Mouse (Mus musculus) liver, embryonic 12.5 days (tissue): ENCODE data around the gene Nol9. TPM values are rescaled to one million over a fixed set of nuclear protein-coding genes. Genes with fewer than 3 reads are reported as not detected.
"Not testable (repeated sequence)": the region's sequence is repeated elsewhere in the genome, so short reads cannot be mapped to it uniquely, and the experiment has no call there.

Experiments
- ATAC-seq: fragments of 200-750 bp; cut with Nextera tagmentation; 2 replicates; pipeline ENCODE4 v1.8.0; 2017; ENCODE audit warnings: moderate number of reproducible peaks, mild to moderate bottlenecking, moderate library complexity
- H3K27ac ChIP-seq: fragments of 300-500 bp; sonication (generic); 2 replicates; pipeline ENCODE4 v1.5.1; 2016; ENCODE audit warnings: mild to moderate bottlenecking
- H3K27me3 ChIP-seq: fragments of 300-500 bp; sonication (generic); replicated peaks from 2 replicates; pipeline ENCODE4 v1.6.1; 2016; ENCODE audit warnings: mild to moderate bottlenecking, moderate library complexity
- H3K36me3 ChIP-seq: fragments of 300-500 bp; sonication (generic); 2 replicates; pipeline ENCODE4 v1.6.1; 2016; ENCODE audit warnings: mild to moderate bottlenecking, moderate library complexity
- H3K4me1 ChIP-seq: fragments of 300-500 bp; sonication (generic); 2 replicates; pipeline ENCODE4 v1.6.1; 2016
- H3K4me2 ChIP-seq: fragments of 300-500 bp; sonication (generic); 2 replicates; pipeline ENCODE4 v1.6.1; 2016; ENCODE audit warnings: mild to moderate bottlenecking, moderate library complexity
- H3K4me3 ChIP-seq: fragments of 300-500 bp; sonication (generic); 2 replicates; pipeline ENCODE4 v1.5.1; 2016; ENCODE audit warnings: mild to moderate bottlenecking, moderate library complexity
- H3K9ac ChIP-seq: fragments of 300-500 bp; sonication (generic); 2 replicates; pipeline ENCODE4 v1.6.1; 2016; ENCODE audit warnings: mild to moderate bottlenecking, moderate library complexity
- H3K9me3 ChIP-seq: fragments of 300-500 bp; sonication (generic); replicated peaks from 2 replicates; pipeline ENCODE4 v1.6.1; 2016; ENCODE audit warnings: mild to moderate bottlenecking, moderate library complexity
- WGBS: fragments of 180-500 bp; shearing (Covaris S2); methylation state at CpG from one replicate; pipeline ENCODE4 v1.1.7; 2016; ENCODE audit not compliant: insufficient replicate concordance; 5-methylcytosine and 5-hydroxymethylcytosine counted together
- polyA plus RNA-seq: library from polyadenylated mRNA; unstranded; fragments of >200 nt; fragmentation: Nextera tagmentation; extraction: Ambion mirVana; gene quantifications from 2 replicates; pipeline ENCODE4 v1.2.1, GENCODE M21; 2016

Gene Nol9
- polyA plus RNA-seq, 1 experiment from 2014 or later = 44.0 TPM

GRCm38 (mm10) chr4:152032922-152033321, 6.2 kb upstream of the Nol9 start:
- peaks cover 34% of the 10 kb centered on the region for H3K27me3 ChIP-seq
- H3K4me2 ChIP-seq = no peak overlapping the region
- no peaks in the 10 kb centered on the region for H3K9me3 ChIP-seq
- no peak overlapping the region for H3K9ac ChIP-seq
- no peak overlapping the region for H3K27ac ChIP-seq
- H3K36me3 ChIP-seq = no peaks in the 10 kb centered on the region
- no peak for ATAC-seq
- no peak overlapping the region for H3K4me3 ChIP-seq
- WGBS = 82% methylated on average over 13 of the region's 13 CpGs
- peaks cover 10% of the 10 kb centered on the region for H3K4me1 ChIP-seq

DNA sequence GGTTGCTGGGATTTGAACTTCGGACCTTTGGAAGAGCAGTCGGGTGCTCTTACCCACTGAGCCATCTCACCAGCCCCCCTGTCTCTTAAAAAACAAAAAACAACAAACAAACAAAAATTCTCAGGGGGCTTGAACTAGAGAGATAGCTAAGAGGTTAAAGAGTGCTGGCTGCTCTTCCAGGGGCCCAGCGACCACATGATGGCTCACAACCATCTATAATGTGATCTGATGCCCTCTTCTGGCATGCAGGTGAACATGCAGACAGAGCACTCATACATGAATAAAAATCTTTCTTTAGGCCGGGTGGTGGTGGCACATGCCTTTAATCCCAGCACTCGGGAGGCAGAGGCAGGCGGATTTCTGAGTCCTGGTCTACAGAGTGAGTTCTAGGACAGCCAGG, 2.7 kb upstream of the Nol9 start:
- H3K27me3 ChIP-seq = peaks cover 24% of the 10 kb centered on the region
- H3K36me3 ChIP-seq, H3K4me2 ChIP-seq, H3K4me3 ChIP-seq, H3K9ac ChIP-seq, H3K27ac ChIP-seq, ATAC-seq, H3K9me3 ChIP-seq: not testable (repeated sequence)
- 80% methylated on average over 6 of the region's 6 CpGs for WGBS
- peaks cover 26% of the 10 kb centered on the region for H3K4me1 ChIP-seq

GRCm38 (mm10) chr4:152038225-152038984, 716 bp upstream of the Nol9 start, which contains the start of gene Tas1r1:
Gene Tas1r1, minus strand, starts transcription at chr4:152038568.
- WGBS = 44% methylated on average over 10 of the region's 10 CpGs
- peaks cover 34% of the 10 kb centered on the region for H3K4me1 ChIP-seq
- no peak for ATAC-seq
- peaks cover 6% of the 10 kb centered on the region for H3K27me3 ChIP-seq
- no peaks in the 10 kb centered on the region for H3K9me3 ChIP-seq
- H3K4me2 ChIP-seq = peak within 1 kb of the TSS; percentile 93
- peaks cover 25% of the 10 kb centered on the region for H3K36me3 ChIP-seq
- H3K4me3 ChIP-seq = peak within 1 kb of the TSS; percentile 99
- peak within 1 kb of the TSS; percentile 79 for H3K27ac ChIP-seq
- H3K9ac ChIP-seq = peak within 1 kb of the TSS; percentile 94

- peak overlapping the region; percentile 79 for H3K27ac ChIP-seq
- peak overlapping the region; percentile 94 for H3K9ac ChIP-seq
- peaks cover 34% of the 10 kb centered on the region for H3K4me1 ChIP-seq
- peaks cover 40% of the 10 kb centered on the region for H3K36me3 ChIP-seq
- peak overlapping the region; percentile 93 for H3K4me2 ChIP-seq
- H3K9me3 ChIP-seq = no peaks in the 10 kb centered on the region
- ATAC-seq = no peak
- H3K27me3 ChIP-seq = no peaks in the 10 kb centered on the region
- 1% methylated on average over 25 of the region's 25 CpGs for WGBS
- H3K4me3 ChIP-seq = peak overlapping the region; percentile 99
These were observed 750 bp downstream of the Nol9 start for GRCm38 (mm10) chr4:152039831-152040310.

GRCm38 (mm10) chr4:152041924-152042641, 3.0 kb downstream of the Nol9 start:
- Histone ChIP-seq H3K36me3 (peaks cover 62% of the 10 kb centered on the region), H3K9ac (no peak overlapping the region), H3K4me3 (no peak overlapping the region), H3K4me2 (no peak overlapping the region), H3K27ac (no peak overlapping the region), H3K4me1 (peaks cover 34% of the 10 kb centered on the region), H3K27me3 (no peaks in the 10 kb centered on the region), H3K9me3 (no peaks in the 10 kb centered on the region)
- no peak for ATAC-seq
- WGBS = 90% methylated on average over 22 of the region's 22 CpGs

- Histone ChIP-seq H3K4me2 (no peak overlapping the region), H3K9me3 (no peaks in the 10 kb centered on the region), H3K9ac (no peak overlapping the region), H3K27me3 (no peaks in the 10 kb centered on the region), H3K4me3 (no peak overlapping the region), H3K27ac (no peak overlapping the region), H3K36me3 (peaks cover 73% of the 10 kb centered on the region), H3K4me1 (peaks cover 33% of the 10 kb centered on the region)
- ATAC-seq = no peak
- WGBS = 88% methylated on average over 3 of the region's 3 CpGs
These were observed 4.0 kb downstream of the Nol9 start for GRCm38 (mm10) chr4:152043171-152043570.

DNA sequence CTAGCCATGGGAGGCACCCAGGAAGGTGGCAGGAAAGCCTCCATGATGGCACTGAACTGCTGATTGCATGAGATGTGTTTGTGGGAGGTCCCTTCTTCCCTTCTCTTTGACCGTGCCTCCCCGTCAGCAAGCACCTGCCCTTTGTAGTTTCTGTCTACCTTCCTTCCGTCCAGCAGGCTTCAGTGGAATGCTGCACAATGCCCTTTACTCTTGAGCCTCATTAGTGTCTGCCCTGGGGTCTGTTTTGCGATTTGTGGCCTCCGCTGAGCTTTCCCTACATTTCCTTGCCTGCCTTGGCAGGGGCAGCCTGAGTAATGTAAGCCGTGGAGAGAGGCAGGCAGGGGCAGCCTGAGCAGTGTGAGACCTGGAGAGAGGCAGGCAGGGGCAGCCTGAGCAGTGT, 5.5 kb downstream of the Nol9 start:
- H3K27me3 ChIP-seq = no peaks in the 10 kb centered on the region
- 83% methylated on average over 6 of the region's 6 CpGs for WGBS
- H3K4me2 ChIP-seq = no peak overlapping the region
- H3K4me1 ChIP-seq = peaks cover 24% of the 10 kb centered on the region
- no peak overlapping the region for H3K27ac ChIP-seq
- no peaks in the 10 kb centered on the region for H3K9me3 ChIP-seq
- H3K9ac ChIP-seq = no peak overlapping the region
- H3K36me3 ChIP-seq = peaks cover 86% of the 10 kb centered on the region
- ATAC-seq = no peak
- no peak overlapping the region for H3K4me3 ChIP-seq

- Histone ChIP-seq H3K27me3 (no peaks in the 10 kb centered on the region), H3K36me3 (peaks cover 40% of the 10 kb centered on the region), H3K4me3 (no peak overlapping the region), H3K9me3 (no peaks in the 10 kb centered on the region), H3K4me2 (no peak overlapping the region), H3K4me1 (0 out of 2 replicates have a peak, but pooled peaks cover 8% of the 10 kb centered on the region), H3K27ac (peak overlapping the region; percentile 18; the same call in 1 of the 2 replicates), H3K9ac (no peak overlapping the region)
- ATAC-seq = peak; percentile 39; the same call in 1 of the 2 replicates
- WGBS = 65% methylated on average over 9 of the region's 9 CpGs
These were observed 23.4 kb downstream of the Nol9 start for GRCm38 (mm10) chr4:152062390-152063110.

GRCm38 (mm10) chr4:152067280-152067679, 28.2 kb downstream of the Nol9 start:
- Histone ChIP-seq H3K4me3 (no peak overlapping the region), H3K4me1 (peaks cover 17% of the 10 kb centered on the region), H3K9me3 (no peaks in the 10 kb centered on the region), H3K36me3 (peaks cover 3% of the 10 kb centered on the region; the same call in 1 of the 2 replicates), H3K4me2 (no peak overlapping the region), H3K27me3 (peaks cover 2% of the 10 kb centered on the region), H3K9ac (no peak overlapping the region), H3K27ac (no peak overlapping the region)
- ATAC-seq = peak; percentile 22; the same call in 1 of the 2 replicates

- Histone ChIP-seq H3K4me3 (no peak overlapping the region), H3K4me1 (peaks cover 19% of the 10 kb centered on the region), H3K9me3 (no peaks in the 10 kb centered on the region), H3K27ac (no peak overlapping the region), H3K27me3 (peaks cover 9% of the 10 kb centered on the region), H3K36me3 (no peaks in the 10 kb centered on the region), H3K4me2 (no peak overlapping the region), H3K9ac (no peak overlapping the region)
- WGBS = 71% methylated on average over 6 of the region's 6 CpGs
- ATAC-seq = no peak
These were observed 29.1 kb downstream of the Nol9 start for GRCm38 (mm10) chr4:152068166-152068724.

GRCm38 (mm10) chr4:152069245-152069644, 30.1 kb downstream of the Nol9 start:
- H3K27ac ChIP-seq = no peak overlapping the region
- H3K9me3 ChIP-seq = no peaks in the 10 kb centered on the region
- 76% methylated on average over 3 of the region's 3 CpGs for WGBS
- peaks cover 9% of the 10 kb centered on the region for H3K27me3 ChIP-seq
- H3K4me2 ChIP-seq = no peak overlapping the region
- ATAC-seq = no peak
- no peak overlapping the region for H3K9ac ChIP-seq
- no peaks in the 10 kb centered on the region for H3K36me3 ChIP-seq
- H3K4me3 ChIP-seq = no peak overlapping the region
- peaks cover 27% of the 10 kb centered on the region for H3K4me1 ChIP-seq
